Comparison of ENCODE assay signal across 14 mouse cellular contexts in the genomic region with DNA sequence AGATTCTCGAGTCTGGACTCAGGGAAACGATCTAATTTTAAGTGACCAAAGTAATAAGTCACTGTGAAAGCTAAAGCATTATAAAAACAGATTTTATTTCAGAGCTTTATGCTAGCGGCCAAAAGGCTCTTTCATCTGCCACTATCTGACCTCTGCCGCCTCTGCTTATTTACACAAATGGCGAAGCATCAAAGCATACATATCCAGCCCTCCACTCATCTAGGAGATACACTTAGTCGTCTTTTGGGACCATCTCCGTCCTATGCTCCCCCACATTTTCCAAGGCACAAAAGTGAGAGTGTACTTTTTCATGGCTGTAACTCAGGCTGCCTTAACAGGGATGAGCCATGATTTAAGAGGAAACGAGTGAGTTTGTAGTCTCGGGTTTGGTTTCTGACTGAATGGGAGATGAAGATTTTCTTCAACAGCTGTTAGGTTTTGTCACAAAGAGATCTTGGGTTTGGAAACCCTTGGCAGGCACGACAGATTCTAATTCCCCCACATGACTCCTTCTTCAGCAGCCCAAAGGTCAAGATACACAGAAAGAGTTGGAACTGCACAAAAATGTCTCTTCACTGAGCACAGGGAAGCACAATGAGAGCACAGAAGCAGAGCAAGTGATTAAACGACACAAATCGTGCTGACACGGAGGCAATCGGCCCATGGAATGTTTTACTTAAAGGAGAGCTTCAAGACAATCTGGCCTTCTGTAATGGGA.
DNase-seq lines count a peak whose midpoint lies in the region; ATAC-seq lines count a peak whose summit lies in the region.
"Had no signal": no experiment of that assay in that cellular context is flagged by ENCODE, and none has a peak within 500 bp of the region (broad histone marks: within the 10 kb centered on the region; RNA-seq: fewer than 3 reads in every experiment).

No protein-coding gene starts in this region.

- H3K4me1 ChIP-seq in neural tube, embryonic 15.5 days: no peaks in the 10 kb centered on the region
- H3K4me1 ChIP-seq in kidney, embryonic 14.5 days (ENCODE audit: control insufficient read depth, insufficient read depth, low read length): peaks cover 3% of the 10 kb centered on the region; the same call in 1 of the 2 replicates
- peaks cover 4% of the 10 kb centered on the region for H3K4me1 ChIP-seq in lung, embryonic 16.5 days (replicated peaks; ENCODE audit: control insufficient read depth, insufficient read depth, low read length)
- H3K4me1 ChIP-seq in stomach, embryonic 16.5 days (ENCODE audit: control insufficient read depth, insufficient read depth, low read length): no peaks in the 10 kb centered on the region
- H3K4me1 ChIP-seq: embryonic facial prominence, embryonic 13.5 days; heart, embryonic 12.5 days; intestine, embryonic 15.5 days; midbrain, embryonic 12.5 days had no signal

- no peak overlapping the region for H3K27ac ChIP-seq in neural tube, embryonic 15.5 days (replicated peaks)
- peak overlapping the region; percentile 57; the same call in 1 of the 2 replicates for H3K27ac ChIP-seq in kidney, embryonic 14.5 days (ENCODE audit: low read depth, low read length)
- peak overlapping the region; percentile 30 for H3K27ac ChIP-seq in lung, embryonic 16.5 days (ENCODE audit: low read length)
- peak overlapping the region; percentile 82 for H3K27ac ChIP-seq in stomach, embryonic 16.5 days (ENCODE audit: low read length)
- H3K27ac ChIP-seq: embryonic facial prominence, embryonic 13.5 days; intestine, embryonic 15.5 days; midbrain, embryonic 12.5 days had no signal

- H3K4me3 ChIP-seq in neural tube, embryonic 15.5 days (replicated peaks): no peak overlapping the region
- H3K4me3 ChIP-seq in kidney, embryonic 14.5 days (ENCODE audit: low read length): no peak overlapping the region
- H3K4me3 ChIP-seq in lung, embryonic 16.5 days (ENCODE audit: low read length): no peak overlapping the region
- no peak overlapping the region for H3K4me3 ChIP-seq in stomach, embryonic 16.5 days (replicated peaks; ENCODE audit: low read length)
- H3K4me3 ChIP-seq: embryonic facial prominence, embryonic 13.5 days; heart, embryonic 12.5 days; intestine, embryonic 15.5 days; midbrain, embryonic 12.5 days had no signal

- DNase-seq in neural tube, embryonic 10.5 days (ENCODE audit: extremely low spot score, low spot score): peak; percentile 15
- no peak for DNase-seq in adrenal gland, adult 8-10 months
- no peak for DNase-seq in adrenal gland, postnatal 36 days
- DNase-seq: cerebellum, postnatal 10 days; gastrocnemius, postnatal 36 days had no signal

- no peak for ATAC-seq in neural tube, embryonic 15.5 days (ENCODE audit: low FRiP score)
- peak; percentile 85 for ATAC-seq in kidney, embryonic 14.5 days (ENCODE audit: low FRiP score, low TSS enrichment)
- ATAC-seq in lung, embryonic 16.5 days (ENCODE audit: low read depth): peak; percentile 91
- peak; percentile 58; the same call in 1 of the 2 replicates for ATAC-seq in stomach, embryonic 16.5 days (ENCODE audit: insufficient read depth, low FRiP score)
- ATAC-seq: CD4-positive, CD25-positive, alpha-beta regulatory T cell, adult 4 months; intestine, embryonic 15.5 days had no signal

- no peak overlapping the region for H3K4me2 ChIP-seq in neural tube, embryonic 15.5 days
- no peak overlapping the region for H3K4me2 ChIP-seq in kidney, embryonic 14.5 days (replicated peaks; ENCODE audit: low read depth, low read length)
- H3K4me2 ChIP-seq in lung, embryonic 16.5 days (ENCODE audit: low read depth, low read length): no peak overlapping the region
- H3K4me2 ChIP-seq in stomach, embryonic 16.5 days (ENCODE audit: low read depth, low read length): no peak overlapping the region
- H3K4me2 ChIP-seq: embryonic facial prominence, embryonic 13.5 days; heart, embryonic 12.5 days; intestine, embryonic 15.5 days; midbrain, embryonic 12.5 days had no signal

- 77% methylated on average over 14 of the region's 14 CpGs for WGBS in neural tube, embryonic 15.5 days
- WGBS in kidney, embryonic 14.5 days: 15% methylated on average over 14 of the region's 14 CpGs
- WGBS in lung, embryonic 16.5 days: 36% methylated on average over 14 of the region's 14 CpGs
- 37% methylated on average over 14 of the region's 14 CpGs for WGBS in stomach, embryonic 16.5 days

- H3K36me3 ChIP-seq in neural tube, embryonic 15.5 days: no peaks in the 10 kb centered on the region
- H3K36me3 ChIP-seq in kidney, embryonic 14.5 days (ENCODE audit: control insufficient read depth, insufficient read depth, low read length): no peaks in the 10 kb centered on the region
- H3K36me3 ChIP-seq in lung, embryonic 16.5 days (ENCODE audit: control insufficient read depth, insufficient read depth, low read length): no peaks in the 10 kb centered on the region
- no peaks in the 10 kb centered on the region for H3K36me3 ChIP-seq in stomach, embryonic 16.5 days (ENCODE audit: control insufficient read depth, insufficient read depth, low read length)
- H3K36me3 ChIP-seq: embryonic facial prominence, embryonic 13.5 days; heart, embryonic 12.5 days; intestine, embryonic 15.5 days; midbrain, embryonic 12.5 days had no signal

- no peaks in the 10 kb centered on the region for H3K9me3 ChIP-seq in neural tube, embryonic 15.5 days (replicated peaks)
- H3K9me3 ChIP-seq in kidney, embryonic 14.5 days (ENCODE audit: control insufficient read depth, low read length): no peaks in the 10 kb centered on the region
- no peaks in the 10 kb centered on the region for H3K9me3 ChIP-seq in lung, embryonic 16.5 days (ENCODE audit: control insufficient read depth, low read length)
- H3K9me3 ChIP-seq in stomach, embryonic 16.5 days (replicated peaks; ENCODE audit: control insufficient read depth, low read length): no peaks in the 10 kb centered on the region
- H3K9me3 ChIP-seq: embryonic facial prominence, embryonic 13.5 days; heart, embryonic 12.5 days; intestine, embryonic 15.5 days; midbrain, embryonic 12.5 days had no signal

- H3K27me3 ChIP-seq in neural tube, embryonic 15.5 days (replicated peaks): no peaks in the 10 kb centered on the region
- H3K27me3 ChIP-seq in kidney, embryonic 14.5 days (ENCODE audit: control insufficient read depth, insufficient read depth, low read length): no peaks in the 10 kb centered on the region
- H3K27me3 ChIP-seq in lung, embryonic 16.5 days (ENCODE audit: control insufficient read depth, insufficient read depth, low read depth, low read length): no peaks in the 10 kb centered on the region
- H3K27me3 ChIP-seq in stomach, embryonic 16.5 days (ENCODE audit: control insufficient read depth, insufficient read depth, low read length): no peaks in the 10 kb centered on the region
- H3K27me3 ChIP-seq: embryonic facial prominence, embryonic 13.5 days; heart, embryonic 12.5 days; intestine, embryonic 15.5 days; midbrain, embryonic 12.5 days had no signal

- H3K9ac ChIP-seq in neural tube, embryonic 15.5 days (replicated peaks): no peak overlapping the region
- H3K9ac ChIP-seq in kidney, embryonic 14.5 days (ENCODE audit: low read depth, low read length): no peak overlapping the region
- H3K9ac ChIP-seq in lung, embryonic 16.5 days (ENCODE audit: low read length): no peak overlapping the region
- H3K9ac ChIP-seq in stomach, embryonic 16.5 days (ENCODE audit: low read length): no peak overlapping the region
- H3K9ac ChIP-seq: embryonic facial prominence, embryonic 13.5 days; heart, embryonic 12.5 days; intestine, embryonic 15.5 days; midbrain, embryonic 12.5 days had no signal
